Mouse (Mus musculus) spleen, postnatal 10 days (tissue): ENCODE results near the gene Stim1.

ENCODE experiments used
- DNase-seq, 2 experiments: peaks; one replicate each; pipeline ENCODE4 v3.0.0; 2021 to 2022; ENCODE audit warnings: low spot score in 2 of 2

The Stim1 gene

GRCm38 (mm10) chr7:102249531-102249895, 18.1 kb upstream of the Stim1 start:
- DNase-seq, result no peak

- DNase-seq, result peak; percentile 85 to 90
Measured at GRCm38 (mm10) chr7:102249896-102250630, 17.5 kb upstream of the Stim1 start.

GRCm38 (mm10) chr7:102250631-102251214, 16.9 kb upstream of the Stim1 start:
- peak; percentile 92 to 93 for DNase-seq

- no peak for DNase-seq
Measured at GRCm38 (mm10) chr7:102253631-102254030, 14.0 kb upstream of the Stim1 start.

GRCm38 (mm10) chr7:102255954-102256353, 11.7 kb upstream of the Stim1 start, which contains the start of gene Rhog:
Gene Rhog, minus strand, starts transcription at chr7:102256054.
- DNase-seq, result no peak

- no peak for DNase-seq
Measured at GRCm38 (mm10) chr7:102256636-102257035, 11.0 kb upstream of the Stim1 start.

GRCm38 (mm10) chr7:102258189-102258588, 9.4 kb upstream of the Stim1 start:
- peak; percentile 87 to 91 for DNase-seq

- DNase-seq, result no peak
Measured at GRCm38 (mm10) chr7:102258753-102259152, 8.9 kb upstream of the Stim1 start.

GRCm38 (mm10) chr7:102259716-102260479, 7.7 kb upstream of the Stim1 start:
- no peak for DNase-seq

GRCm38 (mm10) chr7:102260518-102260917, 7.1 kb upstream of the Stim1 start:
- no peak for DNase-seq

- no peak for DNase-seq
Measured at GRCm38 (mm10) chr7:102263020-102263419, 4.6 kb upstream of the Stim1 start.

GRCm38 (mm10) chr7:102266021-102266400, 1.6 kb upstream of the Stim1 start:
- DNase-seq, result peak in 1 of 2 experiments; percentile 25

- peak; percentile 73 to 78 for DNase-seq
Measured at GRCm38 (mm10) chr7:102266401-102267042, 1.1 kb upstream of the Stim1 start.

GRCm38 (mm10) chr7:102267113-102267579, 460 bp upstream of the Stim1 start:
- DNase-seq, result peak; percentile 98

GRCm38 (mm10) chr7:102268395-102268748, 766 bp downstream of the Stim1 start:
- DNase-seq, result no peak

- DNase-seq, result no peak
Measured at GRCm38 (mm10) chr7:102272422-102272948, 4.9 kb downstream of the Stim1 start.

- no peak for DNase-seq
Measured at GRCm38 (mm10) chr7:102281403-102281802, 13.8 kb downstream of the Stim1 start.

- DNase-seq, result no peak
Measured at GRCm38 (mm10) chr7:102282261-102282660, 14.7 kb downstream of the Stim1 start.

GRCm38 (mm10) chr7:102289466-102289865, 21.9 kb downstream of the Stim1 start:
- no peak for DNase-seq

GRCm38 (mm10) chr7:102292228-102292627, 24.6 kb downstream of the Stim1 start:
- no peak for DNase-seq

- no peak for DNase-seq
Measured at GRCm38 (mm10) chr7:102293234-102293633, 25.6 kb downstream of the Stim1 start.

GRCm38 (mm10) chr7:102300761-102301160, 33.2 kb downstream of the Stim1 start:
- no peak for DNase-seq
